Mouse (Mus musculus): ENCODE results near the gene Tmem129. TPM values are rescaled to one million over a fixed set of nuclear protein-coding genes. Genes with fewer than 3 reads are reported as not detected.

Tmem129 gene
- polyA plus RNA-seq, 1 experiment: 27.2 TPM

DNA sequence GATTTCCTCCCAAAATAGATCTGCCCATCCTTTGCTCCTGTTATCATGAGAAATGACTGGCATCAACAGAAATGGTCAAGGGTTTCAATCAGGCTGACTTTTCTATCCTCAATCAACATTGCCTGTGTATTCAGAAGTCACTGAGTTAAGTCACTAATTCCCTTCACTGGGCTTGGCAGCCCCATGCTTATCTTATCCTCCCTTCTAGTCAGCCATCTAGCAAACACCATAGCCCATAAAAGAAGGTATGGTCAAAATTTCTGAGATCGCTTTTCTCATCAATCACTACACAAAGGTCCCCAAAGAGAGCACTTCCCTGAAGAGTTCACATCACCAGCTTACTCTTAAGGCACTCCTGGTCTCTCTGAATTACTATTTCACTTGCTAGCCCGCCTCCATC is 7.2 kb downstream of the Tmem129 start:
- H3K79me2 ChIP-seq (ENCODE audit: control insufficient read depth, insufficient read depth): peaks cover 52% of the 10 kb centered on the region
- no peaks in the 10 kb centered on the region for H3K27me3 ChIP-seq (ENCODE audit: control insufficient read depth, insufficient read depth, insufficient read length)
- peak overlapping the region; percentile 93 for H3K4me2 ChIP-seq (ENCODE audit: low read depth)
- peaks cover 14% of the 10 kb centered on the region for H3K36me3 ChIP-seq (ENCODE audit: control insufficient read depth, insufficient read depth)
- TF ChIP-seq MYOG (IDR thresholded peaks at IDR 0.05; ENCODE audit: control insufficient read depth in 1 of 3, insufficient read depth in 1 of 3, insufficient read length in 2 of 3, low read depth in 2 of 3) (no peak), E2F4 (IDR thresholded peaks at IDR 0.05; ENCODE audit: insufficient read depth) (no peak), MYOD1 (IDR thresholded peaks at IDR 0.05; ENCODE audit: control insufficient read depth in 1 of 3, insufficient read length in 2 of 3, low read depth in 2 of 3) (no peak), USF1 (IDR thresholded peaks at IDR 0.05; ENCODE audit: low read depth) (no peak), TCF12 (IDR thresholded peaks at IDR 0.05; ENCODE audit: insufficient read depth, poor library complexity, severe bottlenecking) (no peak), TCF3 (IDR thresholded peaks at IDR 0.05; ENCODE audit: insufficient read length, low read depth) (no peak), MAX (IDR thresholded peaks at IDR 0.05; ENCODE audit: low read depth) (no peak), REST (IDR thresholded peaks at IDR 0.05; ENCODE audit: insufficient read depth, insufficient read length) (no peak), SRF (IDR thresholded peaks at IDR 0.05; ENCODE audit: control insufficient read depth, insufficient read length, low read depth) (no peak), POLR2AphosphoS2 (IDR thresholded peaks at IDR 0.05; ENCODE audit: insufficient read length, low read depth) (no peak)
- H3ac ChIP-seq (ENCODE audit: control insufficient read depth, insufficient read length): no peak overlapping the region
- peak overlapping the region; percentile 97 for H3K4me3 ChIP-seq

DNA sequence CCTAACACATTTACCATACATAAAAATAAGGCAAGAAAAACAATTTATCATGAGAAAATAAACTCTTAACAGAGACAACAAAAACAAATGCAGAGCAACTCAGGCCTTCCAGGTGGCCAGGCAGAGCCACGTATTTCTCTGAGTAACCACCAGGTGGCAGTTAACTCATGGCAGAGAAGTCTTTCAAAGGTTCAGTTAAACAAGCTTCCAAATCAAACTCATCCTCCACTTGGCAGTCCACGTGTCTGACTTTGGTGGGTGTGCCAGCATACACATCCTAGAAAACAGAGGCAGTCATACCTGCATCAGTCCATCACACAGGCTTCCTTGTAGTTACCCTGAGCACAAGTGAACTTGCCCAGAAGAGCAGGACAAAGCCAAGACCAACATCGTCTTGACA is 17.6 kb downstream of the Tmem129 start:
- TF ChIP-seq POLR2A (IDR thresholded peaks at IDR 0.05; ENCODE audit: insufficient read length, low read depth) (no peak), CEBPB (IDR thresholded peaks at IDR 0.05; ENCODE audit: insufficient read depth, poor library complexity, severe bottlenecking) (no peak), E2F4 (IDR thresholded peaks at IDR 0.05; ENCODE audit: insufficient read depth) (no peak), MAX (IDR thresholded peaks at IDR 0.05; ENCODE audit: low read depth) (no peak), POLR2AphosphoS2 (IDR thresholded peaks at IDR 0.05; ENCODE audit: insufficient read length, low read depth) (no peak), TCF3 (IDR thresholded peaks at IDR 0.05; ENCODE audit: insufficient read length, low read depth) (no peak), SRF (IDR thresholded peaks at IDR 0.05; ENCODE audit: control insufficient read depth, insufficient read length, low read depth) (no peak), MYOD1 (IDR thresholded peaks at IDR 0.05; ENCODE audit: control insufficient read depth in 1 of 3, insufficient read length in 2 of 3, low read depth in 2 of 3) (no peak), REST (IDR thresholded peaks at IDR 0.05; ENCODE audit: insufficient read depth, insufficient read length) (no peak), TCF12 (IDR thresholded peaks at IDR 0.05; ENCODE audit: insufficient read depth, poor library complexity, severe bottlenecking) (no peak), USF1 (IDR thresholded peaks at IDR 0.05; ENCODE audit: low read depth) (no peak), MYOG (IDR thresholded peaks at IDR 0.05; ENCODE audit: control insufficient read depth in 1 of 3, insufficient read depth in 1 of 3, insufficient read length in 2 of 3, low read depth in 2 of 3) (no peak)
- H3K79me2 ChIP-seq (ENCODE audit: control insufficient read depth, insufficient read depth): no peaks in the 10 kb centered on the region
- no peak overlapping the region for H3ac ChIP-seq (ENCODE audit: control insufficient read depth, insufficient read length)
- no peaks in the 10 kb centered on the region for H3K27me3 ChIP-seq (ENCODE audit: control insufficient read depth, insufficient read depth, insufficient read length)
- no peak overlapping the region for H3K4me2 ChIP-seq (ENCODE audit: low read depth)
- no peak overlapping the region for H3K4me3 ChIP-seq
- H3K36me3 ChIP-seq (ENCODE audit: control insufficient read depth, insufficient read depth): peaks cover 40% of the 10 kb centered on the region

DNA sequence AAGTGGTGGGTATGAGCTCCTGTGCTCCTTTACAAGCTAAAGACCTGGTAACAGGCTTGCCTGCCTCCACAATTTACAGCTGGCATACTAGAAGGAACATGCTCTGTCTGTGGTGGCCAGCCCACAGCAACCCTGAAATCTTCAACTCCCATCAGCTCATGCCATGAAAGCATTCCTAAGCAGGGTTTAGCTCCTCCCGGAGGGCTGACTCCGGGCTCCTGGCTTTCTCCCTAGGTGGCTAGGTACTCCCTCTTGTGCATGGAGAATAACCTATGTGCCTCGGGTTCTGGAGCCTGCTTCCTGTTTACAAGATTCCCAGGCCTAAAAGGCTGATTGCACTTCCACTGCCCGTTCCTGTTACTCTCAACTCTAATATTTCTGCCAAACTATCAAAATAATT is 19.4 kb downstream of the Tmem129 start:
- H3ac ChIP-seq (ENCODE audit: control insufficient read depth, insufficient read length): no peak overlapping the region
- H3K4me3 ChIP-seq: no peak overlapping the region
- no peaks in the 10 kb centered on the region for H3K27me3 ChIP-seq (ENCODE audit: control insufficient read depth, insufficient read depth, insufficient read length)
- TF ChIP-seq MYOG (IDR thresholded peaks at IDR 0.05; ENCODE audit: control insufficient read depth in 1 of 3, insufficient read depth in 1 of 3, insufficient read length in 2 of 3, low read depth in 2 of 3) (no peak), POLR2A (IDR thresholded peaks at IDR 0.05; ENCODE audit: insufficient read length, low read depth) (no peak), REST (IDR thresholded peaks at IDR 0.05; ENCODE audit: insufficient read depth, insufficient read length) (no peak), MYOD1 (IDR thresholded peaks at IDR 0.05; ENCODE audit: control insufficient read depth in 1 of 3, insufficient read length in 2 of 3, low read depth in 2 of 3) (no peak), TCF12 (IDR thresholded peaks at IDR 0.05; ENCODE audit: insufficient read depth, poor library complexity, severe bottlenecking) (no peak), E2F4 (IDR thresholded peaks at IDR 0.05; ENCODE audit: insufficient read depth) (no peak), CEBPB (IDR thresholded peaks at IDR 0.05; ENCODE audit: insufficient read depth, poor library complexity, severe bottlenecking) (no peak), MAX (IDR thresholded peaks at IDR 0.05; ENCODE audit: low read depth) (no peak), USF1 (IDR thresholded peaks at IDR 0.05; ENCODE audit: low read depth) (no peak), POLR2AphosphoS2 (IDR thresholded peaks at IDR 0.05; ENCODE audit: insufficient read length, low read depth) (no peak), TCF3 (IDR thresholded peaks at IDR 0.05; ENCODE audit: insufficient read length, low read depth) (no peak), SRF (IDR thresholded peaks at IDR 0.05; ENCODE audit: control insufficient read depth, insufficient read length, low read depth) (no peak)
- H3K36me3 ChIP-seq (ENCODE audit: control insufficient read depth, insufficient read depth): peaks cover 26% of the 10 kb centered on the region
- H3K4me2 ChIP-seq (ENCODE audit: low read depth): no peak overlapping the region
- no peaks in the 10 kb centered on the region for H3K79me2 ChIP-seq (ENCODE audit: control insufficient read depth, insufficient read depth)

DNA sequence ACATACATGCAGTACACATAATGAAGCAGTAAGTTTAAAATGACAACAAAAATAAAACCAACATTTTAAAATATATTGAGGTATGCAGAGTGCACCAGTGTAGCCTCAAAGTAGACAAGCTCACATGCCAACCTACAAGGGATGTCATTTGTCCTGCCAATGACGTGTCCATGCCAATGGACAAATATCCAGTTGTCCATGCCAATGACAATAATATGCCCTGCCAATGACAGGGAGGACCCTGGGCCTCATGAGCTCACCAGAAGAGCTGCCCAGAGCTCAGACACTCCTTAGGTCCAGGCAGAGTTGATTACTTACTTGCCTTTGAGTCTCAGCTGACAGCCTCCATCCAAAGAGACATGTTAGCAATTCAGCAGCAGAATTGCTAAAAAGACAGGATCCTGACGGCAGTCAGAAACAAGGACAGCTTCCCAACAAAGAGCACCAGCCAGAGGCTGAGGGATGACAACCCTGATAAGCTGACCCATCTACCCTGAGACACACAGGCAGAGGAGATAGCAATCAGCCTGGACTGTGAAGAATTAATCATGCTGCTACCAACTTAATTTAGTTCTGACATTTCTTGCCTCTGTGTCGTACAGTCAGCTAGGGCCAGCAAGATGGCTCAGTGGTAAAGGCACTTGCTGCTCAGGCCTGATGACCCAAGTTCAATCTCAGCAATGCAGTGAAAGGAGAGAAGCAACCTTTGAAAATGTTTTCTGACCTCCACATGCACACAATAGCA is 20.4 kb downstream of the Tmem129 start:
- Histone ChIP-seq H3ac (ENCODE audit: control insufficient read depth, insufficient read length) (no peak overlapping the region), H3K4me3 (no peak overlapping the region), H3K27me3 (ENCODE audit: control insufficient read depth, insufficient read depth, insufficient read length) (no peaks in the 10 kb centered on the region), H3K79me2 (ENCODE audit: control insufficient read depth, insufficient read depth) (no peaks in the 10 kb centered on the region), H3K36me3 (ENCODE audit: control insufficient read depth, insufficient read depth) (peaks cover 19% of the 10 kb centered on the region), H3K4me2 (ENCODE audit: low read depth) (no peak overlapping the region)
- no peak for TF ChIP-seq USF1 (IDR thresholded peaks at IDR 0.05; ENCODE audit: low read depth)
- no peak for TF ChIP-seq REST (IDR thresholded peaks at IDR 0.05; ENCODE audit: insufficient read depth, insufficient read length)
- no peak for TF ChIP-seq POLR2A (IDR thresholded peaks at IDR 0.05; ENCODE audit: insufficient read length, low read depth)
- no peak for TF ChIP-seq MYOD1 (IDR thresholded peaks at IDR 0.05; ENCODE audit: control insufficient read depth in 1 of 3, insufficient read length in 2 of 3, low read depth in 2 of 3)
- no peak for TF ChIP-seq POLR2AphosphoS2 (IDR thresholded peaks at IDR 0.05; ENCODE audit: insufficient read length, low read depth)
- TF ChIP-seq SRF (IDR thresholded peaks at IDR 0.05; ENCODE audit: control insufficient read depth, insufficient read length, low read depth): no peak
- TF ChIP-seq TCF3 (IDR thresholded peaks at IDR 0.05; ENCODE audit: insufficient read length, low read depth): no peak
- TF ChIP-seq E2F4 (IDR thresholded peaks at IDR 0.05; ENCODE audit: insufficient read depth): no peak
- TF ChIP-seq MAX (IDR thresholded peaks at IDR 0.05; ENCODE audit: low read depth): no peak
- no peak for TF ChIP-seq CEBPB (IDR thresholded peaks at IDR 0.05; ENCODE audit: insufficient read depth, poor library complexity, severe bottlenecking)
- no peak for TF ChIP-seq MYOG (IDR thresholded peaks at IDR 0.05; ENCODE audit: control insufficient read depth in 1 of 3, insufficient read depth in 1 of 3, insufficient read length in 2 of 3, low read depth in 2 of 3)
- TF ChIP-seq TCF12 (IDR thresholded peaks at IDR 0.05; ENCODE audit: insufficient read depth, poor library complexity, severe bottlenecking): no peak
